Mouse (Mus musculus): ENCODE measurements around the gene Map7d3. TPM values are rescaled to one million over a fixed set of nuclear protein-coding genes. Genes with fewer than 3 reads are reported as not detected.

Gene Map7d3
- 1 to 10 TPM; 1.7 to 1.9 TPM for total RNA-seq (2023)

GRCm38 (mm10) chrX:56821765-56822603, at the start of gene Map7d3:
Map7d3 (minus strand) TSS chrX:56822326.

GRCm38 (mm10) chrX:56869863-56870262, 47.7 kb upstream of the Map7d3 start, which contains the start of gene Adgrg4:
Adgrg4 (plus strand) TSS chrX:56870163.

Other genes with a start within 250 kb of the Map7d3 start
- gene Mmgt1, start 224.3 kb downstream of the Map7d3 start, total RNA-seq (2023) = 10 to 100 TPM; 10.1 to 11.4 TPM
- gene Slc9a6, start 212.6 kb downstream of the Map7d3 start, total RNA-seq (2023) = 10 to 100 TPM in 1 of 2 experiments, 1 to 10 TPM in 1; 7.9 to 16.7 TPM
- gene Fhl1, start 90.5 kb downstream of the Map7d3 start, total RNA-seq (2023) = under 1 TPM; 0.29 to 0.77 TPM
- not detected for gene Adgrg4, start 47.8 kb upstream of the Map7d3 start, total RNA-seq (2023)
- not detected for gene Brs3, start 220.7 kb upstream of the Map7d3 start, total RNA-seq (2023)
- gene Htatsf1, start 231.3 kb upstream of the Map7d3 start, total RNA-seq (2023) = 10 to 100 TPM; 14.2 to 19.2 TPM

Data from neutrophil, adult 59 days (primary cell).